Mouse (Mus musculus) activated CD4-positive, CD25-positive, alpha-beta regulatory T cell, adult 4 months (primary cell): ENCODE results near the gene Ikbip. TPM values are rescaled to one million over a fixed set of nuclear protein-coding genes. Genes with fewer than 3 reads are reported as not detected.

Source experiments
- ATAC-seq: one replicate; pipeline ENCODE4 v1.8.0; 2017
- polyA plus RNA-seq, 2 experiments: library from polyadenylated mRNA; unstranded; fragments of 100-300 nt; shearing (Covaris generic); gene quantifications; one replicate each; pipeline ENCODE4 v1.2.1; 2017

The Ikbip gene
- 1 to 10 TPM; 4.3 to 4.8 TPM for polyA plus RNA-seq

- peak; percentile 86 for ATAC-seq
Observed at GRCm38 (mm10) chr10:91082550-91083392, at the start of gene Ikbip, which contains the start of gene Apaf1. TSS of gene Ikbip (plus strand) at chr10:91082940. TSS of gene Apaf1 (minus strand) at chr10:91082770.

- ATAC-seq, result peak; percentile 53
Observed at GRCm38 (mm10) chr10:91033942-91034341, 48.8 kb upstream of the Ikbip start.

GRCm38 (mm10) chr10:91049696-91050095 lies 33.0 kb upstream of the Ikbip start:
- ATAC-seq, result no peak

GRCm38 (mm10) chr10:91051156-91051555 lies 31.6 kb upstream of the Ikbip start:
- no peak for ATAC-seq

GRCm38 (mm10) chr10:91052734-91053133 lies 30.0 kb upstream of the Ikbip start:
- no peak for ATAC-seq

- peak; percentile 40 for ATAC-seq
Observed at GRCm38 (mm10) chr10:91060742-91061141, 22.0 kb upstream of the Ikbip start.

- no peak for ATAC-seq
Observed at GRCm38 (mm10) chr10:91062355-91062754, 20.4 kb upstream of the Ikbip start.

GRCm38 (mm10) chr10:91071768-91072167 lies 11.0 kb upstream of the Ikbip start:
- peak; percentile 65 for ATAC-seq

GRCm38 (mm10) chr10:91073345-91073744 lies 9.4 kb upstream of the Ikbip start:
- no peak for ATAC-seq

- ATAC-seq, result no peak
Observed at GRCm38 (mm10) chr10:91076667-91077066, 6.1 kb upstream of the Ikbip start.

- no peak for ATAC-seq
Observed at GRCm38 (mm10) chr10:91080540-91080939, 2.2 kb upstream of the Ikbip start.

GRCm38 (mm10) chr10:91081959-91082507 lies 707 bp upstream of the Ikbip start:
- ATAC-seq, result peak; percentile 25

GRCm38 (mm10) chr10:91083393-91083927 lies 720 bp downstream of the Ikbip start:
- ATAC-seq, result peak; percentile 6

GRCm38 (mm10) chr10:91092812-91093211 lies 10.1 kb downstream of the Ikbip start:
- no peak for ATAC-seq

GRCm38 (mm10) chr10:91094251-91095104 lies 11.7 kb downstream of the Ikbip start:
- ATAC-seq, result no peak

GRCm38 (mm10) chr10:91098056-91098455 lies 15.3 kb downstream of the Ikbip start:
- ATAC-seq, result no peak

- no peak for ATAC-seq
Observed at GRCm38 (mm10) chr10:91100101-91100500, 17.4 kb downstream of the Ikbip start.

GRCm38 (mm10) chr10:91101936-91102335 lies 19.2 kb downstream of the Ikbip start:
- no peak for ATAC-seq

GRCm38 (mm10) chr10:91102799-91103590 lies 20.3 kb downstream of the Ikbip start:
- ATAC-seq, result no peak

GRCm38 (mm10) chr10:91105981-91106380 lies 23.2 kb downstream of the Ikbip start:
- ATAC-seq, result no peak

GRCm38 (mm10) chr10:91109841-91110240 lies 27.1 kb downstream of the Ikbip start:
- ATAC-seq, result no peak

GRCm38 (mm10) chr10:91116958-91117357 lies 34.2 kb downstream of the Ikbip start:
- no peak for ATAC-seq
